Mouse (Mus musculus) cerebellum, postnatal 36 days (tissue): ENCODE measurements around the gene Noxo1.
"Not testable (repeated sequence)": the region's sequence is repeated elsewhere in the genome, so short reads cannot be mapped to it uniquely, and the experiment has no call there.

ENCODE experiments used
- DNase-seq, 2 experiments: peaks; one replicate each; pipeline ENCODE4 v3.0.0; 2021 to 2022; ENCODE audit warnings: mixed read lengths in 2 of 2

Noxo1 gene

DNA sequence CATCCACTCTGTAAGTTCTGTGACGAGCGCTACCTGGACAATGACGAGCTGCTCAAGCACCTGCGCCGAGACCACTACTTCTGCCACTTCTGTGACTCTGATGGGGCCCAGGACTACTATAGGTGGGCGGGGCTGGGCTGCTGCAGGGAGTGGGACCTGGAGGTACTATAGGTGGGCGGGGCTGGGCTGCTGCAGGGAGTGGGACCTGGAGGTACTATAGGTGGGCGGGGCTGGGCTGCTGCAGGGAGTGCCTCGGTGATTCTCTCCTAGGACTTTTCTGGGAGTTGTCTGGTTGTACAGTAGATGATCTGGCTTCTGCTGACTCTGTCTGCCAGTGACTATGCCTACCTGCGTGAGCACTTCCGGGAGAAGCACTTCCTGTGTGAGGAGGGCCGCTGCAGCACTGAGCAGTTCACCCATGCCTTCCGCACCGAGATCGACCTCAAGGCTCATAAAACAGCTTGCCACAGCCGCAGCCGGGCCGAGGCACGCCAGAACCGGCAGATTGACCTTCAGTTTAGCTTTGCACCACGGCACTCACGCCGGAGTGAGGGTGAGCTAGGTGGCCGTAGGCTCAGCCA, 18.4 kb upstream of the Noxo1 start:
- no peak for DNase-seq

DNA sequence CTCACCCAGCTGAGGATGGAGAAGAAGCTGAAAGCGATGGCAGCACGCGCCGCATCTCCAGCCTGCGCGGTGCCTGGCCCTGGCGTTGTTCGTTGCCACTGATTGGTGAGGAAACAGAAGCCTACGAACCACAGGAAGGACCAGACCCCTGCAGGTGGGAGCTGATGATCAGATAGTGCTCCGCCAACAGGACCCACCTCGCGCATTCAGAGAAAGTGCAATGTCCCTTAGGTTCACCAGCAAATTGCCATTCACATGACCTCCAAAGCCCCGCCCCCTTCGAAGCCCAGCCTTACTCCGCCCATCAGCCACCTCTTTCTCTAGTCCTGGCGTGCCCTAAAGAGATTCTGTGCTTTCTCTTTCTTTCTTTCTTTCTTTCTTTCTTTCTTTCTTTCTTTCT, 9.5 kb upstream of the Noxo1 start:
- no peak for DNase-seq

DNA sequence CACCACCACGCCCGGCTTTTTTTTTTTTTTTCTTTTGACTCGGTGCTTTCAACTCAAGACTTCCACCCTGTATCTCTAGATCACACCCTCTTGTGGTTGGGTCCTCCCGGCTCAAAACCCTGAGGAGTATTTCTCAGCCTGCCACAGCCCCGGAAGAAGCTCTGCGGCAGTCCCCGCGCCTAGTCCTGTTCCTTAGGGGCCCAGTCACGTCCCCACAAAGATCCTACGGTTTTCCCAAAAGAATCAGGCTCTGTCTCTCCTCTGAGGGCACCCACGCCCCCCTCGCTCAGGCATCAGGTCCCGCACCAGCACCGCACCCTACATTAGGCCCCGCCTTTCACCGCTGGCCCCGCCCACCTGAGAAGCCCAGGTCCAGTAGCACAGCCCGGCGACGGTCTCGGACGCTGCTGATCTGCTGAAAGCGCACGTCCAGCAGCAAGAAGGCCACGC, 8.9 kb upstream of the Noxo1 start:
- peak; percentile 34 to 46 for DNase-seq

DNA sequence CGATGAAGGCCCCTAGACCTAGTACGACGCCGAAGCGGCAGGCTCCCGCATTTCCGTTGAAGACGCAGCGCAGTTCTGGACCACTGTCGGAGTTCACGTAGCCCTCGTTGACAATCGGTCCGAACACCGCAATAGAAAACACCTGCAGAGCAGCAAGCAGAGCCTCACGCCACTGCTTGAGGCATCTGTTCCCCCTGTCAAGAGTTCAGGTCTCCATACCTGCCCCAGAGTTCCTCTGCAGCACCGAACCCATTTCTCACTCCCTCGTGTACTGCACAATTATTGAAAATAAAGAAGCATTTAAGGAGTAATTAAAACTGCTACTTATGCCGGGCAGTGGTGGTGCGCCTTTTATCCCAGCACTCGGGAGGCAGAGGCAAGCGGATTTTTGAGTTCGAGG, 8.4 kb upstream of the Noxo1 start:
- no peak for DNase-seq

DNA sequence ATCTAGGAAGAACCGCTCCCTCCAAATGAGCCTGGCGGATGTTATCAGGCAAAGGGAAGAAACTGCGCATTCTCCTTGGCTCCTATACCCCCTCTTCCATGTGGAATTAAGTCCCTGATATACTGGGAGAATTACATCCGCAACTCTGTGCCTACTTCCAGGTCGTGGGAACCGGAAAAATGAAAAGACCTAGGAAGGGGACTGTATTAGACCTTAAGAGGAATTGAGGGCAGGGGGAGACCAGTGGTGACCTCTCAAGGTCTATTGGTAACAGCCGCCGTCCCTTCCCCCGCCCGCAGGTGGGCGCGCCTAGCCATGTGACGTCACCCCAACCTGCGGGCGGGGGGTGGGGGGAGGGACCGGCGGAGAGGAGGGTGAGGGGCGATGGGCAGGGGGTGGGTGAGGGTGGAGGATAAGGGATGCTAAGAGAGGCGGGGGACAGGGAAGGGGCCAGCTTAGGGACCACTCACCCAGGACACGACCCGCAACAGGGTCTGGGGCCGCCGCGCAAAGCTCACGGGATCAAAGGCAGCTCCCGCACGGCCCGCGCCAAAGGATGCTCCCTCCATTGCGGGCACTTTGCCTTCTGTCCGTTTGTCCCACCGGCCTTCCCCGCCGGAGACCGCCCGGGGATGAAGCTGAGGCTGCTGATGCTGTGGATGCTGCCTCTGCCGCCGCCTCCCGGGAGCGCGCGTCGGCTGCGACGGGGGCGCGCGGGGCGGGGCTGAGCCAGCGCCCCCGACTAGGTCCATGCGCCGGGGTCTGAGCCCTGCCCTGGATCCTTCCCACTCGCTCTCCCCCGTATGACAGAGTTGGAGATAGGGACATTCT, 6.6 kb upstream of the Noxo1 start, which contains the start of gene Syngr3:
Gene Syngr3 (minus strand): TSS at position 705 of the 831 bp plus-strand sequence.
- peak; percentile 60 to 64 for DNase-seq

DNA sequence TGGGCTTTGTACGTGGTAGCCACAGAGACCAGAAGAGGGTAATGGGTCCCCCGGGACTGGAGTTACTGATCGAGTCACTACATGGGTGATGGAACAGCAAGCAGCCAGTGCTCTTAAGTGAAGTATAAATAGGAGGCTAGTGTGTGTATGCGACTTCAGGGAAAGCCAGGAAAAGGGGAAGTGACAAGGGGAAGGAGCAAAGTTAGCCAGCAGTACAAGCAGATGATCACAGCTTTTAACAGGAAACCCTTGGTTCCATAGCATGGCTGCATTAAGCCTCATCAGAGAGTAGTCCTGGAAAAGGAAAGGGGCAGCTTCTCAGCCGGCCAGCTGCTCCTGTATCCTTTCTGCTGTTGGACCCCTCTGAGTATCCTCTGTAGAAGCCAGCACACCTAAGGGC, 3.6 kb upstream of the Noxo1 start:
- DNase-seq, result no peak

DNA sequence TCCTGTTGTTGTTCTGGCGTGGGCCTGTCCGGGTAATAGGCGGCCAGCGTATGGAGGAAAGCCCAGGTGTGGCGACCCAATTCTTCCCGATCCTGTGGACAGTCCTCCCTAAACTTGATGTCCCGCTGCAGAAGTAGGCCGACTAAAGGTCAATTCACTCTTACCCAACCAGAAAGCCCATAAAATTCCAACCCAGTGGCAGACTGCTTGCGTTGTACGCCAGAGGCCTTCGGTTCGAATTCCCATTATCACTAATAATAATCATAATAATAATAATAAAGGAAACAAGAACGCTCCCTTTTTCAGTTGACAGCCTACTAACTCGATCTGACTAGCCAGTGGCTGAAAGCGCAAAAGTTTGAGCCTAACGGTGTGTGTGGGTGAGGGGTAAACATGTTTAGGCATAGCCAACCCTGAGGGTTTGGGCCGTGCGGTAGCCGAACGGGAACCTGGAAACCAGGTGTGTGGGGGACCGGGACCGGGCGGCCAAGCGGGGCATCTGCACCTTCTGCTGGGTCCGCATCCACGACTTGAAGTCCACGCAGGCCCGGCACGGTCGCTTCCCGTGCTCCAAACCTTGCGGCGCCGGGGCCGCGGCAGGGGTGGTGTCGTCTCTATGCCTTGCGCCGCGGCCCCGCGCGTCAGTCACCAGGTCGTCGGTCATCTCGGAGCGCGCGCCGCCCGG, 566 bp upstream of the Noxo1 start:
- no peak for DNase-seq

DNA sequence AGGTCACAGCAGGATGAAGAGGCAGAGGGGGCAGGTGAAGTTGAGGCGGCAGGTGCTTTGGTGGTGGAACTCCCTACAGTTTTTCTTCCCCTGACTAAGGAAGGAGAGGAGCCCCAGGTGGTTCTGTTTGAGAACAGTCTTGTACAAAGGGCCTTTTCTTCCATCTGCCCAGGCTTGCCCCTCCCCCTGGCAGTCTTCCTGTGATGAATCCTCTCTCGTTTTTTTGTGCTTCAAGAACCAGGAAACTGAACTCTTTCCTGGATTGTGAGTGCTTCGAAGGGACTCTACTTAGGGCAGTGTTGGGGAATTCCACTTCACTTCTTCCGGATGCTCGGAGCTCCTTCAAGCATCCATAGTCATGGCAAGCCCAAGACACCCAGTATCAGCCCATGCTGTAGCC, 2.0 kb downstream of the Noxo1 start:
- no peak for DNase-seq

DNA sequence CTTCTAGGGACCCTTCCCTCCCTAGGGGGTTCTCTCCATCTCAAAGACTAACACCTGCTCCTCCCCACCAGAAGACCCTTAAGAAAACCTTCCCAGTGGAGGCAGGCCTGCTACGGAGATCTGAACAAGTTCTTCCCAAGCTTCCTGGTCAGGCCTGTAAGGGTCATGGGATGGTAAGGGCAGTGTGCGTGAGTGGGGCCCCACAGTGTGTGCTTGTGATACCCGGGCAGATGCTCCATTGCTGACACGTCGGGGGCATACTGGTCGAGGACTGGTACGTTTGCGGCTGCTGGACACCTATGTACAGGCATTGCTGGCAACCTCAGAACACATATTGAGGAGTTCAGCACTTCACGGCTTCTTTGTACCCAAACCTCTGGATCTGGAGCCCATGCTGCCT, 2.7 kb downstream of the Noxo1 start:
- no peak for DNase-seq

DNA sequence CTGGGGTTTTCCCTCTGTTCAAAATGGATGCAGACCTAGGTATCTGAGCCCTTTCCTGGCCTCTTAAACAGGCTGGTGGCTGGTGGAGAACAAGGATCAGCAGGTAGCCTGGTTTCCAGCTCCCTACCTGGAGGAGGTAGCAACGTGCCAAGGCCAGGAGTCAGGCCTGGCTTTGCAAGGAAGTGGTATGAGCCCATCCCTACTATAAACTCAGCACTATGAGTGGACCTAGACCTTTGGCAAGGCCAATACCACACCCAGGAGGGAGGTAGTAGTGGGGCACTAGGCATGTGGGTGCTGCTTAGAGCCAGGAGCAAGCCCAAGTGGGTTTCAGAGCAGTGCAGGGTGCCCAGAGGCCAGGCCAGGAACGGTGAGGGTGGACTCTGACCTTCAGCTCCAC, 3.4 kb downstream of the Noxo1 start:
- DNase-seq, result no peak

DNA sequence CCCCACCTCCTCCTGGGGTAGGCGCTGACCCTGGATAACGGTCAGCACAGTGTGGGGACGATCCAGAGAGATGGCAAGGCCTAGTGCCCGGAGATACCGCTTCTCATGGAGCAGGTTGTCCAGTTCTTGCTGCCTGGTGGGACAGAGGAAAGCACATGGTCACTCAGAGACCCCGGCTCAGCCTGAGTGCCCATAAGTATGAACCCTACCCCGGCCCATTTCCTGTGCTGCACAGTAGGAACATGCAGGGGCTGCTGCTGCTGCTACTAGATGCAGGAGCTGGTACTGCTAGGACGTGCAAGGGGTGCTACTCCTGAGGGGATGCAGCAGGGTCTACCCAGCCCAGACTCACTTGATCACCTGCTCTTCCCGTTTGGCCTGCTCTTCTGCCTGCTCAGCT, 5.2 kb downstream of the Noxo1 start:
- no peak for DNase-seq

DNA sequence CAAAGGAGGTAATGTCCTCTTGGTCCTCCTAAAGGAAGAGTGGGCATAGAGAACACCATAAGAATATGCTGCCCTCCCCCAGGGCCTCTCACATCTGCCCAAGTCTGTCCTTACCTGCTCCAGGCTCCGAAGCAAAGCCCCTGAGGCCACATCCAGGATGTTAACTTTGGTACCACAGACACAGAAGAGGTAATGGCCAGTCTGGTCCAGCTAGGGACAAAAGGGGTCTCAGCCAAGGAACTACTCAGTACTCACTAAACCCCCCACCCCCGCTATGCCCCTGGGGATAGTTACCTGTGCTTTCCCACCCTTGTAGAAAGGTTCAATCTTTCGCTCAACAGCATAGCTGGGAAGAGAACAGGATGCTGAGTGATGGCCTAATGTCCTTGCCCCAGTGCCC, 9.8 kb downstream of the Noxo1 start:
- DNase-seq, result no peak

DNA sequence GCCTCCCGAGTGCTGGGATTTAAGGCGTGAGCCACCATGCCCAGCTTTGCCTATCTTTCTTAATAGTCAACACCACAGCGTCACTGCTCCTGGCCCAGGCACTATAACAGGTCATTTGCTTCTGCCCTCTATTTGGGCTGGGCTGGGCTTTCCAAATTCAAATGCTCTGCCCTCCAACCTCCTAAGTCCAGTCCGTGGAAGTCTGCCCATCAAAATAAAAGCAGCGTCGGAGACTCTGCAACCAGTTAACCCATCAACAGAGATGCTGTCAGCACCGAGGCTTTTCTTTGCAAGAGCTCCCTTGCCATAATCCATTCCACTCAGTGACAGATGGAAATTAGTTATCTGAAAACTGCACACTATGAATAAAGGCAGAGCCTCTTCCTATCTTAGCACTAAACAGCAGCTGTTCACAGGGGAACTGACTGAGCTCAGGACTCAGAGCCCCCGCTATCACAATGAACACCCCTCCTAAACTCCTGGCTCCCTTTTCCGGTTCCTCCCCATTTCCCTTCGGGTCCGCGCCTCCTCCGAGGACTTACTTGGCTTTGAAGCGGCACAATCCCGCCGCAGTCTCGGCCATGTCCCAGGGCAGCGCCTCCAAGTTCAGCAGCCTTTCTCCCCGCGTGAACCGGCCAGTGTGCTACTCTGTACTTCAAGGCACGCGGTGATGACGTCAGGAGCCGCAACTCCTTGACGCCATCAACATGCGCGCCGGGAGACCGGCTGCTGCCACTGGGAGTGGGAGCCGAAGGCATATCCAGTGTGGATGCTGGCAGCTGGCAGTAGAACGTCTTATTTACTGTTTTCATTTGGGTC, 11.2 kb downstream of the Noxo1 start, which contains the start of gene Tbl3:
Gene Tbl3 (minus strand): TSS at position 679 of the 819 bp plus-strand sequence.
- DNase-seq, result peak; percentile 94 to 96

DNA sequence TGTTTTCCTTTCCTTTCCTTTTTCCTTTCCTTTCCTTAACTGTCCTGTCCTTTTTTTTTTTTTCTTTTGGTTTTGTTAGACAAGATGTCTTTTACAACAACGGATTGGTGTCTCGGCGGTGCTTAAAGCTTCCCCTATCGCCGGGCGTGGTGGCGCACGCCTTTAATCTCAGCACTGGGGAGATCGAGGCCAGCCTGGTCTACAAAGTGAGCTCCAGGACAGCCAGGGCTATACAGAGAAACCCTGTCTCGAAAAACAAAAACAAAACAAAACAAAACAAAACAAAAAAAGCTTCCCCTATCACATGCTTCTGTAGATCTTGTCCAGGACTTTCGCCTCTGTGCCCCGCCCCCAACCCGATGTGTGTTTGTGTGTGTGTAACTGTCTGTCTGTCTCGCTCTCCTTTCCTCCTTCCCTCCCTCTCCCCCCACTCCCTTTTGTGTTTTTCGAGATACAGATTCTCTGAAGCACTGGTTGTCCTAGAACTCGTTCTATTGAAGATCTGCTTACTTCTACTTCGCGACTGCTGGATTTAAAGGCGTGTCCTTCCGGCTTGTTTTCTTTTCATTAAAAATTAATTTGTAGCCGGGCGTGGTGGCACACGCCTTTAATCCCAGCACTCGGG, 11.9 kb downstream of the Noxo1 start:
- DNase-seq, result no peak

DNA sequence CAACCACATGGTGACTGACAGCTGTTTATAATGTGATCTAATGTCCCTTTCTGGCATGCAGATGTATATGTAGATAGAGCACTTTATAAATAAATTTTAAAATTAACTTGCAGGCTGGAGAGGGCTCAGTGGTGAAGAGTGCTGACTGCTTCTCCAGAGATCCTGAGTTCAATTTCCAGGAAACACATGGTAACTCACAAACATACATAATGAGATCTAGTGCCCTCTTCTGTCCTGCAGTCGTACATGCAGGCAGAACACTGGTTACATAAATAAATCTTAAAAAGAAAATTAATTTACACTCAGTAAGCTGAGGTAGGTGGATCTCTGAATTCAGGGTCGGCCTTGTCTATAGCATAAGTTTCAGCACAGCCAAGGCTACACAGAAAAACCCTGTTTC, 12.6 kb downstream of the Noxo1 start:
- no peak for DNase-seq

DNA sequence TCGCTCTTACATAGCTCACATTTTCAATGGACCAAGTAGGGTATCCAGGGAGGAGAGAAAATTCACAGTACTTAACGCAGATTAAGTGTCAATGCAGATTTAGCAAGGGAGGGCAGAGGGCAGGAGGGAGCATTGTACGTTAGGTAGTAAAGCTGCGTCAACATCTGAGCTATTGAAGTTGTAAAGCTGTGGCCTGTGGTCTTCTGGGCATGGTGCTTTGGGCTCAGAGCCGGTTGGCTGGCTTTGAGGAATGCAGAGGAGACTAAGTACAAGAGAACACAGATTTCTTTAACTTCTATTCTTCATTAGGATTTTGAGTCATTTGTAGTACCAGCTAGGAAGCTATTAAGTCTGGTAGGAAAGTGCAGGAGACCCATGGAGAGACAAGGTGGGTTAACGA, 19.5 kb downstream of the Noxo1 start:
- no peak for DNase-seq

DNA sequence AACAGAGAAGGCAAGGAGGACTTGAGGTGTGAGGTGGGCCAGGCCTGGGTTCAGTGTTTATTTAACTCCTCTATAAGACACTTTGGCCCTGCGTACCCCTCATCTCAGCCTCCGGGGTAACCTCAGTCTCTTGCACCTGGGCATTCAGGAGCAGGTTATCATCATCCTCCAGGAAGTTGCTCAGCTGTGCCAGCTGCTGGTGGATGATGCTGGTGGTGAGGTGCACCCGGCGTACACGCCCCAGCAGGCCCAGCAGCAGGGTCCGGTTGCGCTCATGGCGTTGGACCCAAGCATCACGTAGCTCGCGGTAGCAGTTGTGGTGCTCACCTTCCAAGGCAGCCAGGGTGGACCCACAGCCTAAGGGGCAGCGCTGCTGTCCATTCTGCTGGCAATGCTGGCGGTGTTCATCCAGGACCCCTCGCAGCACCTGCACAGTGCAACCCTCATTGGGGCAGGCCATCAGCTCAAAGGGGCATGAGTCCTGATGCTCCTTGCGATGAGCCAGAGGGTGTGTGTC, 20.2 kb downstream of the Noxo1 start:
- DNase-seq, result no peak

DNA sequence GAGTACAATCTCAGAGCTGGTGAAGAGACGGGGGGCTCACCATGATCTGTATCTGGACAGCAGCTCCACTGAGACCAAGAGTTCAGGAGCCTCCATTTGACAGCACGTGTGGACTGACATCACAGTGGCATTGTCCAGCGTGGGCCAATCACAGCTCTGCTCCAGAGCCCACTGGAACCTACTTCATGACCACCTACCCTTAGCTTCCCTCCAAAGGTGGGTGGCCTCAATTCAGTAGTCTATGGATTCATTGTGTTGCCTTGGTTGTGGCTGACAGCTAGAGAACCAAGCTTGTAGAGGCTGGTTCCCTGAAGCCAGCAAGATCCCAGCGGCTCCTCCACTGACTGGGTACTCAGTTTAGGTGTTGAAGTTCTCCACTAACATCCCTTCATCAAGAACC, 21.9 kb downstream of the Noxo1 start, which contains the start of the genes Rnf151 and Rps2:
Gene Rnf151 (minus strand): TSS at position 121 of the 400 bp plus-strand sequence.
Gene Rps2 (plus strand): TSS at position 174 of the 400 bp plus-strand sequence.
- no peak for DNase-seq

DNA sequence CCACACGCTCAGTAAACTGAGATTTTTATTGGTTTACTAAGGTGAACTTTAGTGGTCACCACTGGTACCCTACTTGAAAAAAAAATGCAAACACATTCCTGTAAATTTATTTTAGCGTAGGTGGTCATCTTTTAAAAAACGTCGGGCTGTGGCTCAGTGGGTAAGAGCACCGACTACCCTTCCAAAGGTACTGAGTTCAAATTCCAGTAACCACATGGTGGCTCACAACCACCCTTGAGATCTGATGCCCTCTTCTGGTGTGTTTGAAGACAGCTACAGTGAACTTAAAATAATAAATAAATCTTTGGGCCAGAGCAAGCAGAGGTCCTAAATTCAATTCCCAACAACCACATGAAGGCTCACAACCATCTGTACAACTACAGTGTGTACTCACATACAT, 22.9 kb downstream of the Noxo1 start:
- not testable (repeated sequence) for DNase-seq

DNA sequence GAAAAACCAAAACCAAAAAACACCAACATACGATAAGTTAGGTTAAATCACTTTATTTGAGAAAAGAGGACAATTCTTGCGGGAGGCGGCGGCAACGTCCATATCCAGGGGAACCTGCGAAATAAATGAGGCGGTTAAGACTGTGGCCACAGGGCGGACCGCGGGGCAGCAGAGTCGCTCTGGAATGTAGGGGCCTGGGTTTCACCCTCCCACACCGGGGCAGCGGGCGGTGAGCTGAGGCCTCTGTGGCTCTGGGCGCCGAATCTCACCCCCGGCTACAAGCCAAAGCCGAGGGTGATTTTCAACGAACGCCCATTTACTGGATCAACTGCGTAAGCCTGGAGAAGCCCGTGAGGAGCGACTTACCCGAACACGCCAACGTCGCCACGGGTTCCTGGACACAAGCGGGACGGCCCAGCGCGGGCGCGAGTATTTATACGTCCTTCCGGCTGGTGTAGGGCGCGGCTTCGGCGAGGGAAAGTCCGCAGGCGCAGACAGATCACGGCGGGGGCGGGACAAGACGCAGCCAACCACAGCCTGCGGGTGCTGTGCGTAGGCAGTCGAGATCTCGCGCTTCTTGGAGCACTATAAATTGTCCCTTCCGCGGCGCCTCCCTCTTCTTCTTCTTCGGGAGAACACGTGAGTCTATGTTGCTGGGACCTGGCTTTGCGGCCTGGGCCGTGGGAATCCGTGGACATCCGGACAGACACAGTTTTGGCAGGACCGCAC, 23.6 kb downstream of the Noxo1 start:
- peak; percentile 97 to 98 for DNase-seq

DNA sequence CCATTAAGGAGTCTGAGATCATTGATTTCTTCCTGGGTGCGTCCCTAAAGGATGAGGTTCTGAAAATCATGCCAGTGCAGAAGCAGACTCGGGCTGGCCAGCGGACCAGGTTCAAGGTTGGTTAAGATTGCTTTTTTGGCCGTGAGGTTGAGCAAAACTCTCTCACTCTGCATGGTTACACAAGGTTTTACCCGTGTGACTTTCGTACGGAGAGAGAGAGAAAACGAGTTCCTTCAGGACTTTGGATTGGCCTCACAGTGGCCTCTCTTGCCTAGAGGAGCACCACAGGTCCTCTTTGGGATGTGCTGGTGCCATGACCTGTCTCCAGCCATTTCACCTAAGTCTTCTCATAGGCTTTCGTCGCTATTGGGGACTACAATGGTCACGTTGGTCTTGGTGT, 24.6 kb downstream of the Noxo1 start:
- DNase-seq, result not testable (repeated sequence)
